Mouse (Mus musculus): ENCODE measurements around the gene Pdpr.
"Not testable (repeated sequence)": the region's sequence is repeated elsewhere in the genome, so short reads cannot be mapped to it uniquely, and the experiment has no call there.

The Pdpr gene

GRCm38 (mm10) chr8:111093865-111094718 lies at the start of gene Pdpr:
TSS of gene Pdpr (plus strand) at chr8:111094630.
- DNase-seq (ENCODE audit: low spot score): peak; percentile 89

- no peak for DNase-seq (ENCODE audit: low spot score)
Observed at GRCm38 (mm10) chr8:111048694-111049093, 45.7 kb upstream of the Pdpr start.

- DNase-seq (ENCODE audit: low spot score): no peak
Observed at GRCm38 (mm10) chr8:111049106-111049505, 45.3 kb upstream of the Pdpr start.

GRCm38 (mm10) chr8:111053827-111054518 lies 40.5 kb upstream of the Pdpr start:
- no peak for DNase-seq (ENCODE audit: low spot score)

- DNase-seq (ENCODE audit: low spot score): no peak
Observed at GRCm38 (mm10) chr8:111055031-111055634, 39.3 kb upstream of the Pdpr start.

GRCm38 (mm10) chr8:111055661-111056060 lies 38.8 kb upstream of the Pdpr start:
- DNase-seq (ENCODE audit: low spot score): no peak

- DNase-seq (ENCODE audit: low spot score): peak; percentile 97
Observed at GRCm38 (mm10) chr8:111056158-111056663, 38.2 kb upstream of the Pdpr start, which contains the start of gene Exosc6. TSS of gene Exosc6 (plus strand) at chr8:111056339.

GRCm38 (mm10) chr8:111056691-111057293 lies 37.6 kb upstream of the Pdpr start:
- DNase-seq (ENCODE audit: low spot score): peak; percentile 45

- DNase-seq (ENCODE audit: low spot score): no peak
Observed at GRCm38 (mm10) chr8:111058946-111059572, 35.4 kb upstream of the Pdpr start.

- no peak for DNase-seq (ENCODE audit: low spot score)
Observed at GRCm38 (mm10) chr8:111061688-111062071, 32.8 kb upstream of the Pdpr start.

- peak; percentile 98 for DNase-seq (ENCODE audit: low spot score)
Observed at GRCm38 (mm10) chr8:111062072-111062757, 32.2 kb upstream of the Pdpr start.

GRCm38 (mm10) chr8:111062893-111063292 lies 31.5 kb upstream of the Pdpr start:
- peak; percentile 25 for DNase-seq (ENCODE audit: low spot score)

- DNase-seq (ENCODE audit: low spot score): no peak
Observed at GRCm38 (mm10) chr8:111066308-111066707, 28.1 kb upstream of the Pdpr start.

- DNase-seq (ENCODE audit: low spot score): peak; percentile 21
Observed at GRCm38 (mm10) chr8:111067439-111067838, 27.0 kb upstream of the Pdpr start.

GRCm38 (mm10) chr8:111068660-111069059 lies 25.8 kb upstream of the Pdpr start:
- DNase-seq (ENCODE audit: low spot score): not testable (repeated sequence)

- no peak for DNase-seq (ENCODE audit: low spot score)
Observed at GRCm38 (mm10) chr8:111075926-111076325, 18.5 kb upstream of the Pdpr start.

- no peak for DNase-seq (ENCODE audit: low spot score)
Observed at GRCm38 (mm10) chr8:111079461-111079860, 15.0 kb upstream of the Pdpr start.

- peak; percentile 68 for DNase-seq (ENCODE audit: low spot score)
Observed at GRCm38 (mm10) chr8:111079861-111080271, 14.6 kb upstream of the Pdpr start.

GRCm38 (mm10) chr8:111081580-111082258 lies 12.7 kb upstream of the Pdpr start:
- peak; percentile 62 for DNase-seq (ENCODE audit: low spot score)

GRCm38 (mm10) chr8:111083936-111084335 lies 10.5 kb upstream of the Pdpr start:
- not testable (repeated sequence) for DNase-seq (ENCODE audit: low spot score)
